Mouse (Mus musculus): Measurements from ENCODE around the gene Mapre1. TPM values are rescaled to one million over a fixed set of nuclear protein-coding genes. Genes with fewer than 3 reads are reported as not detected.
A peak's percentile ranks its signal among the peaks of the same experiment; 100 is the strongest.
"Not testable (repeated sequence)": the region's sequence is repeated elsewhere in the genome, so short reads cannot be mapped to it uniquely, and the experiment has no call there.

The Mapre1 gene
- 7.4 and 11.5 TPM in 2 replicates for polyA plus RNA-seq (2012; rRNA removed)

DNA sequence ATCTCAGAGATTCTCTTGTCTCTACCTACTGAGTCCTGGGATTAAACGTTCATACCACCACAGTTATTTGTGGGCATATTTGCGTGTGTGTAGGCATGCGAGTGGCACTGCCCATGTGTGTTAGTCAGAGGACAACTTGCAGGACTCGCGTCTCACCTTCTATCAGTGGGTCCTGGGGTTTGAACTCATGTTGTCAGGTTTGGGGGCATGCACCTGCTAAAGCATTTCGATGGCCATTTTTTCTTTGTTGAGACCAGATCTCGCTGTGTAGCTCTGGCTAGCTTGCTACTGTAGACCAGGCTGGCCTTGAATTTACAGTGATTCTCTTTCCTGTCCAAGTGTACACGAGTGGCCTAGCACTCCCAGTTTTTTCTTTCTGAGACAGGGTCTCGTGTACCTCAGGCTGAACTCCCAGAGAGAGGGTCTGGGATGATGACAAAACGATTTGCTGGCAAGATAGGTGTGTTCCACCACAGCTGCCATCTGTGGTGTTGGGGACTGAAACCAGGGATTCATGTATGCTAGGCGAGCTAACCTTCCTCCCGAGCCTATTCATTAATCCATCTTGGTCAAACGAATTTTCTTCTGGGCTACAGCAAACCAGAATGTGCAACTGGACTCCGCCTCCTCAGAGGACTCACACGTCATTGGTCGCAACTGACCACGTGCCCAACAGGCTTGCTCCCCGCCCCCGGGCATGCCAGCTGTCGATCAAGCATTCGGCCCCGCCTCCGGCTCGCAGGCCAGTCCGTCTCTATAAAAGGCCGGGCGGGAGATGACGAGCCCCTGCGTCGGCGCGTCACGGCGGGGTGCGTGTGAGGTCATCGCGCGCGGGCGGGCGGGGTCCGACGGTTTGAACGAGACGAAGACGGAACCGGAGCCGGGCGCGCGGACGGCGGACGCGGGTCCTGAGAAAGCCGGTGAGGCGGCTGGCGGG, at the start of gene Mapre1:
TSS of gene Mapre1 (plus strand) at position 775 of the 937 bp plus-strand sequence.
- DNase-seq = peak; percentile 99
- H3K4me3 ChIP-seq (replicated peaks; ENCODE audit: extremely low read depth, low read depth, low read length) = peak within 1 kb of the TSS; percentile 86
- TF ChIP-seq POLR2A (IDR thresholded peaks at IDR 0.05; ENCODE audit: borderline replicate concordance, extremely low read depth, low read depth, low read length) (peak; percentile 48; the same call in 1 of the 2 replicates), CTCF (IDR thresholded peaks at IDR 0.05; ENCODE audit: insufficient read depth, low read length) (no peak)
- peaks cover 13% of the 10 kb centered on the region for H3K4me1 ChIP-seq (ENCODE audit: control insufficient read depth, insufficient read depth, low read length)
- 10% methylated on average over 58 of the region's 58 CpGs for WGBS

DNA sequence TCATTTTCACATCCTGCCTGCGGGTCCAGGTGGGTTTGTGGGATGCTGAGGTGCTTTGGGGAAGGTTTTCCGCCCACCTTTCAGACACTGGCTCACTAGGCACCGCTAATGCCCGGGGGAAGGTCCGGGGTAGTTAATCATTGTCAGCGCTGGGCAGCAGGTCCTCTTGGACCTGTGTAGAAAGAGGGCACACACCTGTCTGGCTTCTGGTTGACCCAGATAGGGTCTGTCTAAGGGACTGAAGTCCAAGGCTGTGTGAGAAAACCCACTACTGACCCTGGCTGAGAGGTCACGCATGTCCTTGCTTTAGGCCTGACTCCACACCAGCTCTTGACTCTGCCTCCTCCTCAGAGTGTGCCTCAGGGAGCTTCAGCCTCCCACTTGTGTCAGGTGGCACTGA, 47.7 kb upstream of the Mapre1 start:
- H3K4me1 ChIP-seq (ENCODE audit: control insufficient read depth, insufficient read depth, low read length); DNase-seq; H3K4me3 ChIP-seq (replicated peaks; ENCODE audit: extremely low read depth, low read depth, low read length): not testable (repeated sequence)
- WGBS = 82% methylated on average over 7 of the region's 7 CpGs

DNA sequence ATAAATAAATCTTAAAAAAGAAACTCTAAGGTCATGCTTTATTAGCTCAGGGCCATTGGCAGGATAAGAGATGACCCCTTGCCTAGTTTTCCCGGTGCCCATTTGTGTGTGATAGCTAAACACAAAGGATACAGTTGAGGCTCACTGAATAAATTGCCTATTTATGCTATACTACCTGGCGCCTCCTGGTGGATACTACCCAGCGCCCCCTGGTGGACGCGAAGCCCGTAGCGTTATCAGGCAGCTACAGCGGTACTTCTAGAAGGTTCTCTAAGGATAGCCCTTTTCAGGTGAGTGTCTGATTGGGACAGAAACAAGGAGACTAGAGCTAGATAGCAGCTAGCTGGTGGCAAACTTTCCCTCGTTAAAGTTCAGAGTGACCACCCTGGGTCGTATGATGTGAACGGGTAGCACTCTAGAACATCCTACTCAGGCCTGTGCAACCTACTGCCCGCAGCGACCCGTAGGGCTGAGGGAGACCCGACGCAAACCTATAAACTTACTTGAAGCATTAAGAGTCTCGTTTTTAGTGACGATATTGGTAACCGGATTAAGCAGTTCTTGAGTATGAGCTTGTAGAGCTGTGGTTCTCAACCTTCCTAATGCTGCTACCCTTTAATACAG, 46.5 kb upstream of the Mapre1 start:
- 66% methylated on average over 19 of the region's 19 CpGs for WGBS
- H3K4me3 ChIP-seq (replicated peaks; ENCODE audit: extremely low read depth, low read depth, low read length) = no peak overlapping the region
- DNase-seq = peak; percentile 55
- no peaks in the 10 kb centered on the region for H3K4me1 ChIP-seq (ENCODE audit: control insufficient read depth, insufficient read depth, low read length)
- TF ChIP-seq CTCF (IDR thresholded peaks at IDR 0.05; ENCODE audit: insufficient read depth, low read length) (peak; percentile 75), POLR2A (IDR thresholded peaks at IDR 0.05; ENCODE audit: borderline replicate concordance, extremely low read depth, low read depth, low read length) (no peak)

- DNase-seq = no peak
- Histone ChIP-seq H3K4me1 (ENCODE audit: control insufficient read depth, insufficient read depth, low read length) (no peaks in the 10 kb centered on the region), H3K4me3 (replicated peaks; ENCODE audit: extremely low read depth, low read depth, low read length) (no peak within 1 kb of the TSS)
- TF ChIP-seq POLR2A (IDR thresholded peaks at IDR 0.05; ENCODE audit: borderline replicate concordance, extremely low read depth, low read depth, low read length) (no peak), CTCF (IDR thresholded peaks at IDR 0.05; ENCODE audit: insufficient read depth, low read length) (no peak)
Measured at GRCm38 (mm10) chr2:153696352-153696751, 44.7 kb upstream of the Mapre1 start, which contains the start of gene Dnmt3c. TSS of gene Dnmt3c (plus strand) at chr2:153696652.

GRCm38 (mm10) chr2:153703389-153703788, 37.7 kb upstream of the Mapre1 start:
- DNase-seq = no peak
- WGBS = 61% methylated on average over 6 of the region's 6 CpGs
- TF ChIP-seq CTCF (IDR thresholded peaks at IDR 0.05; ENCODE audit: insufficient read depth, low read length) (no peak), POLR2A (IDR thresholded peaks at IDR 0.05; ENCODE audit: borderline replicate concordance, extremely low read depth, low read depth, low read length) (no peak)
- no peaks in the 10 kb centered on the region for H3K4me1 ChIP-seq (ENCODE audit: control insufficient read depth, insufficient read depth, low read length)
- no peak overlapping the region for H3K4me3 ChIP-seq (replicated peaks; ENCODE audit: extremely low read depth, low read depth, low read length)

GRCm38 (mm10) chr2:153710701-153711330, 30.3 kb upstream of the Mapre1 start:
- DNase-seq = peak; percentile 9
- no peaks in the 10 kb centered on the region for H3K4me1 ChIP-seq (ENCODE audit: control insufficient read depth, insufficient read depth, low read length)
- H3K4me3 ChIP-seq (replicated peaks; ENCODE audit: extremely low read depth, low read depth, low read length) = no peak overlapping the region
- WGBS = 40% methylated on average over 8 of the region's 8 CpGs
- TF ChIP-seq POLR2A (IDR thresholded peaks at IDR 0.05; ENCODE audit: borderline replicate concordance, extremely low read depth, low read depth, low read length) = no peak
- peak; percentile 54 for TF ChIP-seq CTCF (IDR thresholded peaks at IDR 0.05; ENCODE audit: insufficient read depth, low read length)

DNA sequence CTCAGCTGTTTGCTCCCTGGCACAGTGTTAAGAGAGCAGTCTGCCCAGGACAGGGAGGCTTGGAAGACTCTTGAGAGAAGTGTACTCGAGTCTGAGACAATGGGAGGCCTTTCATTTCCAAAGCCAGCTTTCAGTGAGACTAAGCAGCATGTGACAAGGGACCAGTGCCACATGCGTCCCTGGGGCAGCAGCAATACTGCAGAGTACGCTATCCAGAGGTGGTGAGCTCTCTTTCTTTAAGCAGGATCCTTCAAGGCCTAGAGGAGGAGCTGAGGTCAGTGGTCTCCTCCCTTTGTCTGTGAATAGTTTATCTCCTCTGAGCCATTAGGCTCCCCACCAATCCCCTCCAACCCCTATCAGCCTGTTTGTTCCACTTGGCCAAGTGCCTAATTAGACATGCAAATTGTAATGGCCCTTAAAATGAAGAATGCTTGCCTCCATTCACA, 28.4 kb upstream of the Mapre1 start:
- 47% methylated on average over 3 of the region's 3 CpGs for WGBS
- DNase-seq = peak; percentile 25
- TF ChIP-seq CTCF (IDR thresholded peaks at IDR 0.05; ENCODE audit: insufficient read depth, low read length) (no peak), POLR2A (IDR thresholded peaks at IDR 0.05; ENCODE audit: borderline replicate concordance, extremely low read depth, low read depth, low read length) (no peak)
- no peaks in the 10 kb centered on the region for H3K4me1 ChIP-seq (ENCODE audit: control insufficient read depth, insufficient read depth, low read length)
- no peak overlapping the region for H3K4me3 ChIP-seq (replicated peaks; ENCODE audit: extremely low read depth, low read depth, low read length)

GRCm38 (mm10) chr2:153713227-153713626, 27.8 kb upstream of the Mapre1 start:
- H3K4me1 ChIP-seq (ENCODE audit: control insufficient read depth, insufficient read depth, low read length) = no peaks in the 10 kb centered on the region
- peak; percentile 52 for DNase-seq
- no peak overlapping the region for H3K4me3 ChIP-seq (replicated peaks; ENCODE audit: extremely low read depth, low read depth, low read length)
- TF ChIP-seq CTCF (IDR thresholded peaks at IDR 0.05; ENCODE audit: insufficient read depth, low read length) = no peak
- TF ChIP-seq POLR2A (IDR thresholded peaks at IDR 0.05; ENCODE audit: borderline replicate concordance, extremely low read depth, low read depth, low read length) = no peak
- WGBS = 28% methylated on average over 4 of the region's 4 CpGs

- not testable (repeated sequence) for H3K4me1 ChIP-seq (ENCODE audit: control insufficient read depth, insufficient read depth, low read length)
- WGBS = 63% methylated on average over 3 of the region's 3 CpGs
Measured at GRCm38 (mm10) chr2:153717861-153718260, 23.2 kb upstream of the Mapre1 start.

More at GRCm38 (mm10) chr2:153717861-153718260, 23.2 kb upstream of the Mapre1 start:
- not testable (repeated sequence) for DNase-seq; H3K4me3 ChIP-seq (replicated peaks; ENCODE audit: extremely low read depth, low read depth, low read length)

Data from lung, adult 2 months (tissue).